Mouse (Mus musculus) right cerebral cortex, postnatal 10 days (tissue): ENCODE data around the gene Mafk.
A peak's percentile ranks its signal among the peaks of the same experiment; 100 is the strongest.
"Not testable (repeated sequence)": the region's sequence is repeated elsewhere in the genome, so short reads cannot be mapped to it uniquely, and the experiment has no call there.

Source experiments
- DNase-seq, 2 experiments: peaks; one replicate each; pipeline ENCODE4 v3.0.0; 2021; ENCODE audit warnings: low spot score in 2 of 2

Gene Mafk

GRCm38 (mm10) chr5:139791227-139792158, at the start of gene Mafk:
Gene Mafk, plus strand, starts transcription at chr5:139791513.
- peak; percentile 94 to 96 for DNase-seq

- not testable (repeated sequence) for DNase-seq
These were observed 48.7 kb upstream of the Mafk start for GRCm38 (mm10) chr5:139742640-139743039.

GRCm38 (mm10) chr5:139745771-139746170, 45.5 kb upstream of the Mafk start:
- peak in 1 of 2 experiments; percentile 59 for DNase-seq

GRCm38 (mm10) chr5:139749413-139750125, 41.7 kb upstream of the Mafk start:
- no peak for DNase-seq

GRCm38 (mm10) chr5:139750535-139750934, 40.8 kb upstream of the Mafk start:
- peak in 1 of 2 experiments; percentile 70 for DNase-seq

- DNase-seq: peak; percentile 69 to 71
These were observed 36.6 kb upstream of the Mafk start for GRCm38 (mm10) chr5:139754753-139755152.

GRCm38 (mm10) chr5:139756135-139756534, 35.2 kb upstream of the Mafk start:
- DNase-seq: no peak

GRCm38 (mm10) chr5:139756586-139756985, 34.7 kb upstream of the Mafk start:
- no peak for DNase-seq

GRCm38 (mm10) chr5:139758096-139758495, 33.2 kb upstream of the Mafk start:
- DNase-seq: no peak

- no peak for DNase-seq
These were observed 27.0 kb upstream of the Mafk start for GRCm38 (mm10) chr5:139764296-139764695.

GRCm38 (mm10) chr5:139768216-139768615, 23.1 kb upstream of the Mafk start:
- no peak for DNase-seq

- peak; percentile 97 to 98 for DNase-seq
These were observed 15.9 kb upstream of the Mafk start, which contains the start of gene Ints1 for GRCm38 (mm10) chr5:139775216-139775926. Gene Ints1, minus strand, starts transcription at chr5:139775674.

- no peak for DNase-seq
These were observed 14.3 kb upstream of the Mafk start for GRCm38 (mm10) chr5:139776966-139777365.

GRCm38 (mm10) chr5:139781406-139781805, 9.9 kb upstream of the Mafk start:
- no peak for DNase-seq

GRCm38 (mm10) chr5:139789466-139789865, 1.8 kb upstream of the Mafk start:
- DNase-seq: no peak

GRCm38 (mm10) chr5:139792159-139792775, 954 bp downstream of the Mafk start:
- DNase-seq: no peak

- DNase-seq: no peak
These were observed 1.6 kb downstream of the Mafk start for GRCm38 (mm10) chr5:139792966-139793337.

- DNase-seq: no peak
These were observed 2.2 kb downstream of the Mafk start for GRCm38 (mm10) chr5:139793338-139794089.

- DNase-seq: no peak
These were observed 2.8 kb downstream of the Mafk start for GRCm38 (mm10) chr5:139794137-139794536.

GRCm38 (mm10) chr5:139794938-139795337, 3.6 kb downstream of the Mafk start:
- no peak for DNase-seq
